Mouse (Mus musculus): ENCODE results near the gene Slc2a2. TPM values are rescaled to one million over a fixed set of nuclear protein-coding genes. Genes with fewer than 3 reads are reported as not detected.
"Not testable (repeated sequence)": the region's sequence is repeated elsewhere in the genome, so short reads cannot be mapped to it uniquely, and the experiment has no call there.

The Slc2a2 gene
- polyA plus RNA-seq, 1 experiment from 2014 or later: 0.37 TPM

DNA sequence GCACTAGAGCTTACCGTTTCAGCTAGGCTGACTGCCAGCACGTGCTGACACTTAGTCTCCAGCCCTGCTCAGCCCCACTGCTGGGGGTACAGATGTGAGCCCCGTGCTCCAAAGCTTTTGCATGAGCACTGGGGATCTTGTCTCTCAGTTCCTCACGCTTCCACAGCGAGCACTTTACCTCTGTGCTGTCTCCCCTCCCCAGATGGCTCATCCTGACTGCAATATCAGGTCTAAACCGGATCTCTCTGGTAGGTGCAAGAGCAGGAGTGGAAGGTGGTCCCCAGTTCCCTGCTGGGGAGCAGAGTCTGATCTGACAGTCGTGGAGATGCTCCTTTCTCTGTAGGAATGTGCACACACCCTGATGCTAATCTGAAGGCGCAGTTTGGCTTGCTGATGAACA, 45.5 kb downstream of the Slc2a2 start:
- Histone ChIP-seq H3K4me1 (ENCODE audit: control insufficient read depth, insufficient read depth, low read length) (no peaks in the 10 kb centered on the region), H3K27me3 (ENCODE audit: control insufficient read depth, insufficient read depth, low read length) (no peaks in the 10 kb centered on the region; the same call in 1 of the 2 replicates), H3K27ac (ENCODE audit: low read depth, low read length) (no peak overlapping the region), H3K4me2 (no peak overlapping the region), H3K9me3 (replicated peaks; ENCODE audit: control insufficient read depth, low read length) (no peaks in the 10 kb centered on the region), H3K9ac (ENCODE audit: low read depth, low read length) (no peak overlapping the region), H3K4me3 (ENCODE audit: low read depth, low read length) (no peak overlapping the region), H3K36me3 (ENCODE audit: control insufficient read depth, insufficient read depth, low read length) (no peaks in the 10 kb centered on the region)
- WGBS (ENCODE audit: insufficient replicate concordance): 30% methylated on average over 8 of the region's 8 CpGs
- no peak for ATAC-seq (replicated peaks; ENCODE audit: insufficient number of reproducible peaks, low FRiP score, low TSS enrichment)

DNA sequence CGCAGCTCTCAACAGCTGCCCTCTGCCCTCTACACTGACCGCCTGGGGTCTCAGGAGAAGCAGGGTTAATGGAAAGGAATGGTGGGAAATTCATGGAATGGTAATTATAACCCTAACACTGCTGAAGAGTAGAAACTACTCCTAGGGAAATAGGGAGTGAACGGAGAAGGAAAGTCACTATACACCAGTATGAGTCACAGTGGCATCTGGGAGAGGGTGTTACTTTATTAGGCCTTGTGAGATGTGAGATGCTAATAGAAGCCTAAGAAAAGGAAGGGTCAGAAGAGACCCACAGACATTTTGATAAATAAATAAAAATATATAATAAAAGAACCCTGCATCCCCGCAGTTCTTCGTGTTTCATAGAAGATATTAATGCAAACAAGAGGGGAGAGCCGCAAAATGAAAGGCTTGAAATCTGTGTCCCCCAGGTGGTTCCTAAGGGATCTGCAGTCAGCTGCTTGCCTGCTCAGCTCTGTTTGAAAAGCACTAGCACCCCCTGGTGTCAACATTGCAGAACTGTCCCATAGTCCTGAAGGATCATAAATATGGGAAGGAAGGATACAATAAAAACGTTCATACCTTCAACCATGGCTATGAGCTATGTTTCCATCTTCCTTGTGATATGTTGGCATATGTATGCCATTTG, 48.3 kb downstream of the Slc2a2 start:
- 34% methylated on average over 7 of the region's 7 CpGs for WGBS (ENCODE audit: insufficient replicate concordance)
- H3K36me3 ChIP-seq (ENCODE audit: control insufficient read depth, insufficient read depth, low read length): no peaks in the 10 kb centered on the region
- H3K27ac ChIP-seq (ENCODE audit: low read depth, low read length): no peak overlapping the region
- no peak overlapping the region for H3K4me2 ChIP-seq
- H3K27me3 ChIP-seq (ENCODE audit: control insufficient read depth, insufficient read depth, low read length): no peaks in the 10 kb centered on the region; the same call in 1 of the 2 replicates
- H3K4me1 ChIP-seq (ENCODE audit: control insufficient read depth, insufficient read depth, low read length): no peaks in the 10 kb centered on the region
- no peaks in the 10 kb centered on the region for H3K9me3 ChIP-seq (replicated peaks; ENCODE audit: control insufficient read depth, low read length)
- no peak overlapping the region for H3K4me3 ChIP-seq (ENCODE audit: low read depth, low read length)
- H3K9ac ChIP-seq (ENCODE audit: low read depth, low read length): no peak overlapping the region
- ATAC-seq (replicated peaks; ENCODE audit: insufficient number of reproducible peaks, low FRiP score, low TSS enrichment): no peak

DNA sequence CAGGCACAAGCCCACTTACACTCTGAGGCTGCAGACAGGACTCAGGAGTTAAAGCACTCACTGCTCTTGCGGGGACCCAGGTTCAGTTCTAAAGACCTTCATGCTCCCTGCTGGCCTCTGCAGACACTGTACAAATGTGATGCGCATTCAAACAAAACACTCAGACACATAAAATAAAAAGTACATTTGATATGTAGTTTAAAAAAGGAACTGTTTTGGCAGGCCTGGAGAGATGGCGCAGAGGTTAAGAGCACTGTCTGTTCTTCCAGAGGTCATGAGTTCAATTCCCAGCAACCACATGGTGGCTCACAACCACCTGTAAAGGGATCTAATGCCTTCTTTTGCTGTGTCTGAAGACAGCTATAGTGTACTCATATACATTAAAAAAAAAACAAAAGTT, 50.4 kb downstream of the Slc2a2 start:
- no peak for ATAC-seq (replicated peaks; ENCODE audit: insufficient number of reproducible peaks, low FRiP score, low TSS enrichment)

DNA sequence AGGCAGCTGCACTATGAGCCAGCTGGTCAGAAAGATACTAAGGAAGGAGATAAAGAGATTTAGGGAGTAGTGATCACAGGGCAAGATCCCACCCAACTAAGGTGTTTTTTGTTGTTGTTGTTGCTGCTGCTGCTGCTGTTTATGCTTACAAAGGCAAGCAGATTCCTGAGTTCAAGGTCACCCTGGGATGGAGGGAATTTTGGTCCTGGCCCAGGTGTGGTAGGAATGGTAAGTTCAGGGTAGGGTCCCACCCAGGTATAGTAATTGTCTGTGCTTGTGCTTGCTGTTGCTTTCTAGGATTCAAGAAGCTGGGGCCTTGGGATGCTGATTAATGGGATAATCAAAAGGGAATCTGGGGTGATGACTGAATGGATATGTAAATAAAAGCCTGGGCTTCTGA, 51.3 kb downstream of the Slc2a2 start:
- no peak for ATAC-seq (replicated peaks; ENCODE audit: insufficient number of reproducible peaks, low FRiP score, low TSS enrichment)
- H3K36me3 ChIP-seq (ENCODE audit: control insufficient read depth, insufficient read depth, low read length): no peaks in the 10 kb centered on the region
- H3K27ac ChIP-seq (ENCODE audit: low read depth, low read length): no peak overlapping the region
- no peaks in the 10 kb centered on the region for H3K9me3 ChIP-seq (replicated peaks; ENCODE audit: control insufficient read depth, low read length)
- no peaks in the 10 kb centered on the region for H3K27me3 ChIP-seq (ENCODE audit: control insufficient read depth, insufficient read depth, low read length)
- no peak overlapping the region for H3K9ac ChIP-seq (ENCODE audit: low read depth, low read length)
- no peak overlapping the region for H3K4me3 ChIP-seq (ENCODE audit: low read depth, low read length)
- no peaks in the 10 kb centered on the region for H3K4me1 ChIP-seq (ENCODE audit: control insufficient read depth, insufficient read depth, low read length)
- no peak overlapping the region for H3K4me2 ChIP-seq

More for the DNA sequence above, 50.4 kb downstream of the Slc2a2 start:
- no peaks in the 10 kb centered on the region for H3K4me1 ChIP-seq (ENCODE audit: control insufficient read depth, insufficient read depth, low read length)
- H3K4me3 ChIP-seq (ENCODE audit: low read depth, low read length): no peak overlapping the region
- 90% methylated on average over 3 of the region's 3 CpGs for WGBS (ENCODE audit: insufficient replicate concordance)
- no peak overlapping the region for H3K27ac ChIP-seq (ENCODE audit: low read depth, low read length)
- no peak overlapping the region for H3K9ac ChIP-seq (ENCODE audit: low read depth, low read length)
- no peak overlapping the region for H3K4me2 ChIP-seq
- H3K36me3 ChIP-seq (ENCODE audit: control insufficient read depth, insufficient read depth, low read length): no peaks in the 10 kb centered on the region
- no peaks in the 10 kb centered on the region; the same call in 1 of the 2 replicates for H3K27me3 ChIP-seq (ENCODE audit: control insufficient read depth, insufficient read depth, low read length)
- H3K9me3 ChIP-seq (replicated peaks; ENCODE audit: control insufficient read depth, low read length): no peaks in the 10 kb centered on the region

DNA sequence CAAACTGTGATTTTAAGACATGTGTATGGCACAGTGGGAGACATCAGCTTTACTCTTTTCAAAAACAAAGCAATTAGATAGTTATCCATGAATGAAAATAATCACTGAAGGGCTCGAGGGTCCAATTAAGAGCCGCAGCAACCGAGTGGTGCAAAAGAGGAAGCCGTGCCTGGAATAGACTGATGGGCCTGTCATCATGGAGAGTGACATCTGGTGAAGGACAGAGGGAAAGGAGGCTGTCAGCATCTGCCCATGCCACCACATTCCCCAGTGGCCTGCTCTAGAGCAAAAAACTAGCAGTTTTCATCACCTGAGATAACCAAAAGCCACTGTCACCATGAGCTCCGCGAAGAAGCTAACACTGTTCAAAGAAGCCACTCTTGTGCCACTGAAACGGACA, 57.8 kb downstream of the Slc2a2 start:
- no peak overlapping the region for H3K4me3 ChIP-seq (ENCODE audit: low read depth, low read length)
- H3K27ac ChIP-seq (ENCODE audit: low read depth, low read length): no peak overlapping the region
- 0 out of 2 replicates have a peak, but pooled peaks cover 2% of the 10 kb centered on the region for H3K27me3 ChIP-seq (ENCODE audit: control insufficient read depth, insufficient read depth, low read length)
- H3K9ac ChIP-seq (ENCODE audit: low read depth, low read length): no peak overlapping the region
- WGBS (ENCODE audit: insufficient replicate concordance): 46% methylated on average over 7 of the region's 7 CpGs
- H3K36me3 ChIP-seq (ENCODE audit: control insufficient read depth, insufficient read depth, low read length): no peaks in the 10 kb centered on the region
- no peak for ATAC-seq (replicated peaks; ENCODE audit: insufficient number of reproducible peaks, low FRiP score, low TSS enrichment)
- H3K4me2 ChIP-seq: no peak overlapping the region
- H3K9me3 ChIP-seq (replicated peaks; ENCODE audit: control insufficient read depth, low read length): no peaks in the 10 kb centered on the region
- H3K4me1 ChIP-seq (ENCODE audit: control insufficient read depth, insufficient read depth, low read length): no peaks in the 10 kb centered on the region

DNA sequence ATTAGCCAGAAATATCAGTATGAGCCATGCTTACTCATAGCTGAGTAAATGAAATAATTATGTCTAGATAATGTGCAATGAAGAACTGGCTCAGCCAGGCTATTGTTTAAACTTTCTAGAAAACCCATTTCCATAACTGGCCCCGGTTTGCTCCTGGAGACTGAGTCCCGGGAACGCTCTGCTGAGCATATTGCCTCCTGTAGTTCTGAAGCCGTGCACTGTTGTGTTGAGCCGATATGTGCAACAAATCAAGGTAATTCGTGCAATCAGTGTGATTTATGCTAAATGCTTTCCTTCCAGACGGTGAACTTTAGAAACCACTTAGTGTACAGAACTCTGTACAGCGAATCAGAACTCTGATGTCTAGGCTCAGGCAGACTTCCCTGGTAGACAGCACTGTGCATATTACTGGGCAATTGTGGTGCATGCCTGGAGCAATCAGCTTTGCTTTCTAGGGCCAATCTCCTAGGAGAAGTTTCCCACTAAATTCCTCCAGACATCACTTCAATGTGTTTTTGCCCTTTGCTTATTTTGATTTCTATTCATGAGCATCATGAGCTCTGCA, 63.6 kb downstream of the Slc2a2 start:
- WGBS (ENCODE audit: insufficient replicate concordance): 85% methylated on average over 8 of the region's 8 CpGs
- H3K9me3 ChIP-seq (replicated peaks; ENCODE audit: control insufficient read depth, low read length): no peaks in the 10 kb centered on the region
- ATAC-seq (replicated peaks; ENCODE audit: insufficient number of reproducible peaks, low FRiP score, low TSS enrichment): no peak
- H3K4me1 ChIP-seq (ENCODE audit: control insufficient read depth, insufficient read depth, low read length): no peaks in the 10 kb centered on the region
- H3K9ac ChIP-seq (ENCODE audit: low read depth, low read length): no peak overlapping the region
- H3K4me2 ChIP-seq: no peak overlapping the region
- no peak overlapping the region for H3K4me3 ChIP-seq (ENCODE audit: low read depth, low read length)
- 0 out of 2 replicates have a peak, but pooled peaks cover 2% of the 10 kb centered on the region for H3K27me3 ChIP-seq (ENCODE audit: control insufficient read depth, insufficient read depth, low read length)
- no peak overlapping the region for H3K27ac ChIP-seq (ENCODE audit: low read depth, low read length)
- no peaks in the 10 kb centered on the region for H3K36me3 ChIP-seq (ENCODE audit: control insufficient read depth, insufficient read depth, low read length)

DNA sequence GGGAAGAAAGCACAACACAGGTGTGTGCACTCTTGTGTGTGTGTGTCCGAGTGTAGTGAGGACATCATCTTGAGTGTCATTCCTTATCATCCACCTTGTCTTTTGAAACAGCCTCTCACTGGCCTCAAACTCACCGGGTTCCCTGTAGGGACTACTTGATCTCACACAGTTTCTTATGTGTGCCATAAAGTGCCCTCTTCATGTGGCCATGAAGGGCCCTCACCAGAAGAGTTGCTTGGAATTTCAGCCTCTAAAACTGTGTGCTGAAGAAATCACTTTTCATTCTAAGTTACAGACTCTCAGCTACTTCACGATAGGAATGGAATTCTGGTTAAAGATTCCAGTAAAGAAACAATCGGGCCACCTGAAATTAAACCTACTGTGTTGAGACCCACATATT, 69.2 kb downstream of the Slc2a2 start:
- no peak overlapping the region for H3K27ac ChIP-seq (ENCODE audit: low read depth, low read length)

DNA sequence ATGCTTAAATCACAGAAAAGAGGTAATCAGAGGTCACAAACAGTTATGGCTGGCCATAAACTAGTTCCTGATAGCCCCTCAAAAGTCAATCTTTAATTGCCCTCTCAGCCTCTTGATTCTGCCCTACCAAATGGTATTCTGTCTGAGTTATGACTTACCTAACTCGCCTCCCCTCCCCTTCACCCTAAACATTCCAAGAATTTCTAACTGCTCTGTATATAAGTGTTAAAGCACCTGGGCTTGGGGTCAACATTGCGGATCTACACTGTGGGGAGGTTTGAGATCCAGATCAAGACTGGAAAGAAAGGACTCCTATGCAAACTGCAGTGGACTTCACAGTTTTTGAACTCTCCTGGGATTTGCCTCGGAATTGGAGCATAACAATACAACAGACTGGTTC, 70.5 kb downstream of the Slc2a2 start:
- no peak overlapping the region for H3K4me2 ChIP-seq
- no peaks in the 10 kb centered on the region for H3K4me1 ChIP-seq (ENCODE audit: control insufficient read depth, insufficient read depth, low read length)
- WGBS (ENCODE audit: insufficient replicate concordance): 76% methylated on average over 3 of the region's 3 CpGs
- H3K36me3 ChIP-seq (ENCODE audit: control insufficient read depth, insufficient read depth, low read length): no peaks in the 10 kb centered on the region
- no peaks in the 10 kb centered on the region for H3K27me3 ChIP-seq (ENCODE audit: control insufficient read depth, insufficient read depth, low read length)
- no peaks in the 10 kb centered on the region for H3K9me3 ChIP-seq (replicated peaks; ENCODE audit: control insufficient read depth, low read length)
- no peak overlapping the region for H3K27ac ChIP-seq (ENCODE audit: low read depth, low read length)
- no peak for ATAC-seq (replicated peaks; ENCODE audit: insufficient number of reproducible peaks, low FRiP score, low TSS enrichment)
- H3K4me3 ChIP-seq (ENCODE audit: low read depth, low read length): no peak overlapping the region
- H3K9ac ChIP-seq (ENCODE audit: low read depth, low read length): no peak overlapping the region

More for the DNA sequence above, 69.2 kb downstream of the Slc2a2 start:
- WGBS (ENCODE audit: insufficient replicate concordance): 85% methylated on average over 4 of the region's 4 CpGs
- no peak overlapping the region for H3K4me2 ChIP-seq
- H3K27me3 ChIP-seq (ENCODE audit: control insufficient read depth, insufficient read depth, low read length): no peaks in the 10 kb centered on the region
- ATAC-seq (replicated peaks; ENCODE audit: insufficient number of reproducible peaks, low FRiP score, low TSS enrichment): no peak
- H3K4me1 ChIP-seq (ENCODE audit: control insufficient read depth, insufficient read depth, low read length): no peaks in the 10 kb centered on the region
- no peak overlapping the region for H3K4me3 ChIP-seq (ENCODE audit: low read depth, low read length)
- H3K9me3 ChIP-seq (replicated peaks; ENCODE audit: control insufficient read depth, low read length): no peaks in the 10 kb centered on the region
- H3K9ac ChIP-seq (ENCODE audit: low read depth, low read length): no peak overlapping the region
- H3K36me3 ChIP-seq (ENCODE audit: control insufficient read depth, insufficient read depth, low read length): no peaks in the 10 kb centered on the region

DNA sequence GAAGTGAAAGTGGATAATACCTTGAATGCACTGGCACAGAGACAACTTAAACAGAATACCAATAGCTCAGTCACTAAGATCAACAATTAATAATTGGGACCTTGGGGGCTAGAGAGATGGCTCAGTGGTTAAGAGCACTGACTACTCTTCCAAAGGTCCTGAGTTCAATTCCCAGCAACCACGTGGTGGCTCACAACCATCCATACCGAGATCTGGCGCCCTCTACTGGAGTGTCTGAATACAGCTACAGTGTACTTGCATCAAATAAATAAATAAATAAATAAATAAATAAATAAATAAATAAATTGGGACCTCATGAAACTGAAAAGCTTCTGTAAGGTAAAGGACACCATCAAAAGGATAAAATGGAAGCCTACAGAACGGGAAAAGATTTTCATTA, 75.2 kb downstream of the Slc2a2 start:
- not testable (repeated sequence) for H3K4me1 ChIP-seq (ENCODE audit: control insufficient read depth, insufficient read depth, low read length); H3K4me3 ChIP-seq (ENCODE audit: low read depth, low read length); ATAC-seq (replicated peaks; ENCODE audit: insufficient number of reproducible peaks, low FRiP score, low TSS enrichment); H3K4me2 ChIP-seq; H3K27ac ChIP-seq (ENCODE audit: low read depth, low read length); H3K36me3 ChIP-seq (ENCODE audit: control insufficient read depth, insufficient read depth, low read length); H3K9me3 ChIP-seq (replicated peaks; ENCODE audit: control insufficient read depth, low read length); H3K9ac ChIP-seq (ENCODE audit: low read depth, low read length); H3K27me3 ChIP-seq (ENCODE audit: control insufficient read depth, insufficient read depth, low read length)
- 56% methylated on average over 4 of the region's 4 CpGs for WGBS (ENCODE audit: insufficient replicate concordance)

Data from heart, embryonic 11.5 days (tissue).